Mouse (Mus musculus): ENCODE measurements around the gene Ubn2.
"Not testable (repeated sequence)": the region's sequence is repeated elsewhere in the genome, so short reads cannot be mapped to it uniquely, and the experiment has no call there.

Ubn2 gene

GRCm38 (mm10) chr6:38534640-38535365 lies 101.1 kb downstream of the Ubn2 start:
- peak; percentile 99 for DNase-seq (ENCODE audit: low read depth)

GRCm38 (mm10) chr6:38535366-38535690 lies 101.6 kb downstream of the Ubn2 start:
- no peak for DNase-seq (ENCODE audit: low read depth)

DNA sequence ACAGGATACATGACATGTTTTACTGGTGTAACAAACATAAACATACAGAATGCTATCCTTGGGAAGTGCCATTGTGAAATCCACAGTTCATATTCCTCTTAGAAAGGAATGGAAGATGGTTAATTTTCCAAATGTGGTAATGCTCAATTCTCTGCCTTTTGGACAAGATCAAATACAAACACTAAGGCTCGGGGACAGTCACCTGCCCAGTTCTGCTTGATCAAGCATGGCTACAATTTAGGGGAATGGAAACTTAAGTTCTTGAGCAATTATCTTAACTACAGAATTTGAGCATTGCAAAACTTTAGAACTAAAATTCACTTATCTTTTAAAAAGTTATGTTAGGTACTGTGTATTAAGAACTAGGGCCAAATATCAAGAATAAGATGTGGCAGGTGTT lies 102.0 kb downstream of the Ubn2 start:
- DNase-seq (ENCODE audit: low read depth), result no peak

GRCm38 (mm10) chr6:38544141-38544540 lies 110.4 kb downstream of the Ubn2 start:
- DNase-seq (ENCODE audit: low read depth), result not testable (repeated sequence)

DNA sequence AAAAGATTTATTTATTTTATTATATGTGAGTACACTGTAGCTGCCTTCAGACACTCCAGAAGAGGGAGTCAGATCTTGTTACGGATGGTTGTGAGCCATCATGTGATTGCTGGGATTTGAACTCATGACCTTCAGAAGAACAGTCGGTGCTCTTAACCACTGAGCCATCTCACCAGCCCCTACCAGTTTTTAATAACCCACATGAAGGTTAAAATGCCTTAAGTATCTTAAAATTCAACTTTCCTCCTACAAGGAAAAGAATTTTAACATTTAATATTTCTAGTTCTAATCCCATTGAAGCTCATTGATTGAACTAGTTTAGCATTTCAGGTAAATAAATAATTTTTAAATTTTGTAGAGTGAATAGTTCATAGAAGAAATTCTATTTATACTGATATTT lies 113.3 kb downstream of the Ubn2 start:
- not testable (repeated sequence) for DNase-seq (ENCODE audit: low read depth)

- no peak for DNase-seq (ENCODE audit: low read depth)
Measured at GRCm38 (mm10) chr6:38547707-38548106, 114.0 kb downstream of the Ubn2 start.

DNA sequence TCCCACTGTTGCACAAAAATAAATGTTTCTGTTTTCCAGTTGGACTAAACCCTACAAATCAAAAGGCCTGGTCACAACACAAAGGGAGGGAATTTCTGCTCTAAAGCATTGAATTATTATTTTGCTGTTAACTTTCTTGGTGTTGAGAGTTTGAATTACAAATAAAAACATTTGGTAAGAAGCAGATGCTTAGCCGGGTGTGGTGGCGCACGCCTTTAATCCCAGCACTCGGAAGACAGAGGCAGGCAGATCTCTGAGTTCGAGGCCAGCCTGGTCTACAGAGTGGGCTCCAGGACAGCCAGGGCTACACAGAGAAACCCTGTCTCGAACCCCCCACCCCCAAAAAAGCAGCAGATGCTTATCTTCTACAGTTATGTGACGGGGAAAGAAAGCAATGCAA lies 114.8 kb downstream of the Ubn2 start:
- not testable (repeated sequence) for DNase-seq (ENCODE audit: low read depth)

- not testable (repeated sequence) for DNase-seq (ENCODE audit: low read depth)
Measured at GRCm38 (mm10) chr6:38549840-38550239, 116.1 kb downstream of the Ubn2 start.

DNA sequence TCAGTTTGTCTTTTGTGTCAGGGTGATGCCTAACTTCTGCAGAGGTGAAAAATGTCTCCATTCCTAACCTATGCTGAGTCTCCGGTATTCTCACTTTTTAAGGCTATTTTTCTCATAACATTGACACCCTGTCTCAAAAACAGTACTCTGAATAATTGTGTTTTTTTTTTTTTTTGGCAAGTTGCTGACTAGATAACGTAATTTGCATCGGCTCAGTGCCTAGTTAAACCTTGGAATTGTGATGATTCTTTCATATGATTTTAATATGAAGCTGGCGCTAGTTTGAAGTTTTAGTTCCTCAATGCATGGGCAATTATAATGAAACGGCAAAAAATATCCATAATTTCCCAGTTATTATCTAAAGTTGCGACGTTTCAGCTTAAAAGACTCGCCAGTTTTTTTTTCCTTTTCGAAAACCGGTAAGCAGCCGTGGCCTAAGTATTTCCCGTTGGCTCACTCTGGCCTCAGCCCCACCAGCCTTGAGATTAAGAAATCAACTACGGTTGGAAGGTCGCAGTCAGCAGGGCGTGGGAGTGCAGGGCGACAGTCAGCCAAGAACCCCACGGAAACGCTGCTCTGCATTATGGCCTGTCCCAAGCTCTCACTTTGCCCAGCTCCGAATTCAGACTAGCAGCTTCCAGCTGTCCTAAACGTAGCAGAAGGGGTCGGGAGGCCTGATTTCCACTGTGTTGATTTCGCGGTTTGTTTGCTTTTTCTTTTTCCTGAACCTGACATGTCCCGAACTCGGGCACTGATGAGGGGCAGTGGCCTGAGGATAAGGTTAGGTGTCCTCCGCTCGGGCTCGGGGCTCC lies 116.7 kb downstream of the Ubn2 start:
- DNase-seq (ENCODE audit: low read depth), result no peak

DNA sequence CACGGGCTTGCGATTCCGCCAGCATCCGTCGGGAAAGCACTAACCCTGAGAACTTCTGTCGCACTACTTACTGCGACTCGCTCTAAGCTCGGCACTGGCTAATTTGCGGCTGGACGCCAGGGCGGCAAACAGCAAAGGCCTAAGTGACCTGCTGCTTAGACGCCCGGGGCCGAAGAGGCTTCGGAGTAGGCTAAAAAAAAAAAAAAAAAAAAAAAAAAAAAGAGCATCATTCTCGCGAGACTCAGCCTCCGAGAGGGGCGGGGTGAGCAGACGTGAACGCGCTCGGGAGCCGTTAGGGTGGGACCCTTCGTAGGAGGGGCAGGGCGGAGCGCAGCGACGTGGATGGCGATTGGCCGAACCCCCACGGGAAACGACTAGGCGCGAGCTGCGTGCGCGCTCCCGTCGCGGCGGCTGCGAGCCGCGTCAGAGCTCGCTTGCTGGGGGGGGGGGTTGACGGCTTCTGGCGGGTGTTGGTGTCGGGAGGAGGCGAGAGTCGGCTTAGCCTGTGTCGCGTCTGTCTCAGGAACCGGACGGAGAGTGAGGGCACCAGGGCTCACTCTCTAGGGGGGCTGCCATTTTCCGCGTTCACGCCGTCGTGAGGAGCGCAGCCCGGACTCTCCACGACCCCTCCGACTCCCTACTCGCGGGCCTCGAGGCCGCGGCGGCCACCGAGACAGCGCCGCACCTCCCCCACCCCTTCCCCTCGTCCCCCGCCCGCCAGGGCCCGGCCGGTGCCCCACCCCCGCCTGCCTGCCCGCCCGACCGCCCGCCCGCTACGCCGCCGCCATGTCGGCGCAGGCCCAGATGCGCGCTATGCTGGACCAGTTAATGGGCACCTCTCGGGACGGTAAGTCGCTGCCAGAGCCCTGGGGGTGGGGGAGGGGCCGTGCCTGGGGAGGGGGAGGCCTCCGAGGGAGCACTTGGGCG lies 117.6 kb downstream of the Ubn2 start, which contains the start of gene Luc7l2:
Gene Luc7l2, plus strand, starts transcription at position 273 of the 927 bp plus-strand sequence.
- DNase-seq (ENCODE audit: low read depth), result peak; percentile 98

- DNase-seq (ENCODE audit: low read depth), result peak; percentile 98
Measured at GRCm38 (mm10) chr6:38551989-38552635, 118.4 kb downstream of the Ubn2 start.

DNA sequence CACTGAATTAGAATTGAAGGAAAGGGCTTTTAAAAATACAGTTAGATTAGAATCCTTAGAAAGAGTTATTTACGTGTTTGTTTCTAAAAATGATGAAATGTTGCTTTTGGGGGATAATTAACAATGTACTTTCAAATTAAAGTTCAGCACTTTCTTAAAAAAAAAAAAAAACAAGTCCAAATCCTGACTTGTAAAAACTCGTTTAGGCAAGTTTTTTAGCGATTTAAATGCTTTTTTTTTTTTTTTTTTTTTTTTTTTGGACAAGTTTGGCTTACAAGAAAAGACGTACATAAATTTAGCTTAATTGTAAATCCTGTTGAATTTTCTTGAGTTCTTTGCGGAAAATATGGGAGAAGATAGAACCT lies 118.9 kb downstream of the Ubn2 start:
- DNase-seq (ENCODE audit: low read depth), result no peak

Measured in induced T-regulatory cell, adult 2 months (primary cell).